Mouse (Mus musculus) intestine, embryonic 16.5 days (tissue): ENCODE measurements around the gene Idh3g. TPM values are rescaled to one million over a fixed set of nuclear protein-coding genes. Genes with fewer than 3 reads are reported as not detected.
A peak's percentile ranks its signal among the peaks of the same experiment; 100 is the strongest.

Experiments
- ATAC-seq: fragments of 200-750 bp; cut with Nextera tagmentation; 2 replicates; pipeline ENCODE4 v1.8.0; 2017; ENCODE audit warnings: moderate TSS enrichment, moderate library complexity
- H3K27ac ChIP-seq: fragments of 300-500 bp; sonication (generic); 2 replicates; pipeline ENCODE4 v1.5.1; 2014; ENCODE audit warnings: mild to moderate bottlenecking, low read length
- H3K27me3 ChIP-seq: fragments of 300-500 bp; sonication (generic); replicated peaks from 2 replicates; pipeline ENCODE4 v1.6.1; 2014; ENCODE audit warnings: low read length, control low read depth, mixed read lengths; ENCODE audit not compliant: control insufficient read depth, insufficient read depth
- H3K36me3 ChIP-seq: fragments of 300-500 bp; sonication (generic); 2 replicates; pipeline ENCODE4 v1.6.1; 2014; ENCODE audit warnings: low read length, control low read depth; ENCODE audit not compliant: control insufficient read depth, insufficient read depth
- H3K4me1 ChIP-seq: fragments of 300-500 bp; sonication (generic); 2 replicates; pipeline ENCODE4 v1.6.1; 2014; ENCODE audit warnings: low read length, control low read depth, mixed read lengths; ENCODE audit not compliant: control insufficient read depth, insufficient read depth
- H3K4me2 ChIP-seq: fragments of 300-500 bp; sonication (generic); 2 replicates; pipeline ENCODE4 v1.6.1; 2014; ENCODE audit warnings: low read depth, low read length, control low read depth
- H3K4me3 ChIP-seq: fragments of 300-500 bp; sonication (generic); 2 replicates; pipeline ENCODE4 v1.5.1; 2014; ENCODE audit warnings: mild to moderate bottlenecking, low read length
- H3K9ac ChIP-seq: fragments of 300-500 bp; sonication (generic); 2 replicates; pipeline ENCODE4 v1.6.1; 2014; ENCODE audit warnings: low read depth, low read length
- H3K9me3 ChIP-seq: fragments of 300-500 bp; sonication (generic); 2 replicates; pipeline ENCODE4 v1.6.1; 2016; ENCODE audit warnings: low read length, control low read depth; ENCODE audit not compliant: control insufficient read depth
- WGBS: fragments of 180-500 bp; shearing (Covaris S2); extraction: QIAGEN DNeasy Blood & Tissue Kit; methylation state at CpG from one replicate; pipeline ENCODE4 v1.1.7; 2014; 5-methylcytosine and 5-hydroxymethylcytosine counted together
- polyA plus RNA-seq: library from polyadenylated mRNA; unstranded; fragments of >200 nt; fragmentation: Nextera tagmentation; extraction: Ambion mirVana; gene quantifications from 2 replicates; pipeline ENCODE4 v1.2.1, GENCODE M21; 2015

The Idh3g gene
- polyA plus RNA-seq, 1 experiment from 2014 or later = 269 TPM

DNA sequence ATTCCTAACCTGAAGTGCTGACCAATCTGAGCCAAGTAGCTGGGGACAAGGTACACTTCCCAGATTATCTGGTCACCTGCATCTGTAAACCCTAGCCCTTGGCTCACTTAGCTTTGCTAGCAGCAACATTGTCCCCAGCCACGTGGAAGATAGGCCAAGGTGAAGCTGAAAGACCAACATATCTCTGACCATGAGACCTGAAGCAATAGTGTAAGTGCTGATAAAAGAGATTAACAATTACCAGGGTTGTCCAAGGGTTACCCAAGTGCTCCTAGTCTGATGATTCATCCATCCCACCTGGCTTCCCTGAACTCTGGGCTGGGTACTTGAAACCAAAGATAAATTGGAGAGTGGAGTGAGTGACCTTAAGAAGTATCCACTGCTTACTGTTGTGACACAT, 55.8 kb downstream of the Idh3g start:
- H3K27ac ChIP-seq = no peak overlapping the region; the same call in 1 of the 2 replicates
- H3K9me3 ChIP-seq = no peaks in the 10 kb centered on the region
- H3K27me3 ChIP-seq = no peaks in the 10 kb centered on the region
- whole genome bisulfite sequencing = 63% methylated on average over 1 of the region's 1 CpGs
- no peak overlapping the region for H3K4me3 ChIP-seq
- H3K4me2 ChIP-seq = no peak overlapping the region
- no peaks in the 10 kb centered on the region for H3K36me3 ChIP-seq
- H3K4me1 ChIP-seq = no peaks in the 10 kb centered on the region
- ATAC-seq = peak; percentile 93
- no peak overlapping the region for H3K9ac ChIP-seq

Other genes starting within 250 kb of the Idh3g start
- 6.7 and 7.3 TPM in 2 replicates for gene Dusp9, start 147.5 kb downstream of the Idh3g start, polyA plus RNA-seq
- 9.8 and 11.4 TPM in 2 replicates for gene Pnck, start 126.8 kb downstream of the Idh3g start, polyA plus RNA-seq
- gene Slc6a8, start 113.7 kb downstream of the Idh3g start, polyA plus RNA-seq = 7.4 and 9.2 TPM in 2 replicates
- gene Bcap31, start 70.7 kb downstream of the Idh3g start, polyA plus RNA-seq = 325 and 331 TPM in 2 replicates
- 25.6 and 31.0 TPM in 2 replicates for gene Abcd1, start 70.3 kb downstream of the Idh3g start, polyA plus RNA-seq
- gene Plxnb3, start 29.8 kb downstream of the Idh3g start, polyA plus RNA-seq = 0.33 and 0.46 TPM in 2 replicates
- 0.99 and 1.9 TPM in 2 replicates for gene Srpk3, start 12.5 kb downstream of the Idh3g start, polyA plus RNA-seq
- 269 TPM in 2 replicates for gene Ssr4, start 131 bp upstream of the Idh3g start, polyA plus RNA-seq
- gene Pdzd4, start 38.1 kb upstream of the Idh3g start, polyA plus RNA-seq = 0.39 and 0.53 TPM in 2 replicates
- 0.06 and 0.17 TPM in 2 replicates for gene Avpr2, start 105.2 kb upstream of the Idh3g start, polyA plus RNA-seq
- 6.9 and 8.8 TPM in 2 replicates for gene L1cam, start 109.2 kb upstream of the Idh3g start, polyA plus RNA-seq
- gene Arhgap4, start 135.0 kb upstream of the Idh3g start, polyA plus RNA-seq = 5.7 and 6.8 TPM in 2 replicates
- gene Naa10, start 135.0 kb upstream of the Idh3g start, polyA plus RNA-seq = 170 and 184 TPM in 2 replicates
- 351 and 523 TPM in 2 replicates for gene Renbp, start 144.0 kb upstream of the Idh3g start, polyA plus RNA-seq
- gene Hcfc1, start 179.5 kb upstream of the Idh3g start, polyA plus RNA-seq = 33.8 and 34.2 TPM in 2 replicates
- gene Irak1, start 237.0 kb upstream of the Idh3g start, polyA plus RNA-seq = 50.4 and 51.7 TPM in 2 replicates